Mouse (Mus musculus) neutrophil, adult 5-6 weeks (primary cell): ENCODE measurements around the gene Sbno2. TPM values are rescaled to one million over a fixed set of nuclear protein-coding genes. Genes with fewer than 3 reads are reported as not detected.

Experiments used
- ATAC-seq: fragments of 151-379, 151-347 bp; 2 replicates; pipeline ENCODE4 v1.8.0; 2017; ENCODE audit warnings: mild to moderate bottlenecking, moderate TSS enrichment; ENCODE audit not compliant: insufficient number of reproducible peaks, poor library complexity, low FRiP score, severe bottlenecking; ENCODE audit errors: extremely low read depth
- total RNA-seq: library from RNA; stranded (forward); fragments of 200-1000 nt; gene quantifications from 2 replicates; pipeline ENCODE4 v1.2.3, GENCODE M21; 2017

The Sbno2 gene
- total RNA-seq, 1 experiment from 2014 or later: 238 TPM

DNA sequence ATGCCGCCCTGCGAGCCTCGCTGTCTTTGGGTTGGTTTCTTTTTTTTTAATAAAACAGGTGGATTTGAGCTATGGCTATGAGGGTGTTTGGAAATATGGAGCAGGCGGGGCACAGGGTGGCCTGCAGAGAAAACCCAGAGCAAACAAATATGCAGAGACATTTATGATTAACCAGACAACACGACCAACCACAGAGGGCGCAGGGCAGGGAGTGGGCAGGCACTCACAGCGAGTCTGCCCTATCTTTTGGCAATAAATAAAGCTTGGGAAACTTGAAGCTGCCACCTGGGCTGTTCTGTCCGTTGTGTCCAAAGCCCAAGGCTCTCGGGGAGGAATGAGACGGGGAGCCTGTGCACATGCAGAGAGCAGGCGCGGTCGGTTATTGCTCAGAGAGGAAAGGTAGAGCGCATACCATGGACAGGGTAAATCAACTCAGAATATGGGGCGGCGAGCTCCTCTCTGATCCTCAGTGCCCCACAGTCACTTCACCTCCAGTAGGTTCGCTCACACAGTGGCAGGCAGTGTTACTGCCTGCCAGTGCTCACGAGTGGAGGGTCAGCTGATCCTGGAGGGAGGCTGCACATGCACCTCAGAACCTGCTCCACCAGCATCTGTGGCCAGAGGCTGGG is 25.1 kb upstream of the Sbno2 start:
- no peak for ATAC-seq

GRCm38 (mm10) chr10:80129846-80130245 is 24.5 kb upstream of the Sbno2 start:
- no peak for ATAC-seq

GRCm38 (mm10) chr10:80127920-80128319 is 22.5 kb upstream of the Sbno2 start:
- no peak for ATAC-seq

GRCm38 (mm10) chr10:80123932-80124562 is 18.7 kb upstream of the Sbno2 start:
- ATAC-seq: no peak

DNA sequence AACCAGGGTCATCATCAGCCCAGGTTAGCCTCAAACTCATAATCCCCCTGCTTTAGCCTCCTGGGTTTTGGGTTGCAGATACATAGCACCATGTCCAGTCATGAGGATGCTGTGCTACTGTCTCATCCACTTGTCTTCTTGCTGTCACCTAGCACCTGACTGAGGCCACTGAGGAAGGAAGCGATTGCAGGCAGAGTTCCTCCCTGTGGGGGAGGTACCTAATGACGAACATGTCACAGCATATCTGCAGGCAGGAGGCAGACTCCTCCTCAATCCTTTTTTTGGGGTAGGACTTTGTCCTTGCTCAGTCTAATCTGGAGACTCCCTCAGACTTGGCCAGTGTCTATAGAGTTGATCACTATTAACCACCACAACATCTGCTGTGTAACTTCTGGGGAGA is 16.3 kb upstream of the Sbno2 start:
- ATAC-seq: peak; percentile 76

- no peak for ATAC-seq
Observed at GRCm38 (mm10) chr10:80120146-80120545, 14.8 kb upstream of the Sbno2 start.

DNA sequence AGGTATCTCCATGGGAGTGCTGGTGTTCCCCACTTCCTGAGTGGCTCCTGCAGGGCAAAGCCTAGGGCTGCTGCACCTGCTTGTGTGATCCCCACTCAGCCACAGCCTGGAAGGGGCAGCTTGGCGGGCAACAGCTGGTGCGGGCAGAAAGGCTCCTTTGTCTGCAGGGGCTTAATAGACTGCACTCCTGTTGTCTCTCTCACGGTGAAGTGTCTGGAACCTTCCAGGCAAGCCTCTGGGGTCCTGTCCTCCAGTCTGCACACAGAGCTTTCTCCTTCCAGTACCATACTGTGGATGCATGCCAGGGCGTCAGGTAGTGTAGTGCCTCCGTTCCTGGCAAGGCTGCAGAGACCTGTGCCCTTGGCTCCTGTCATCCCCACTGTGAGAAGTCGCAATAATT is 13.2 kb upstream of the Sbno2 start:
- ATAC-seq: no peak

- ATAC-seq: no peak
Observed at GRCm38 (mm10) chr10:80117736-80118135, 12.4 kb upstream of the Sbno2 start.

GRCm38 (mm10) chr10:80116927-80117691 is 11.7 kb upstream of the Sbno2 start:
- ATAC-seq: no peak

DNA sequence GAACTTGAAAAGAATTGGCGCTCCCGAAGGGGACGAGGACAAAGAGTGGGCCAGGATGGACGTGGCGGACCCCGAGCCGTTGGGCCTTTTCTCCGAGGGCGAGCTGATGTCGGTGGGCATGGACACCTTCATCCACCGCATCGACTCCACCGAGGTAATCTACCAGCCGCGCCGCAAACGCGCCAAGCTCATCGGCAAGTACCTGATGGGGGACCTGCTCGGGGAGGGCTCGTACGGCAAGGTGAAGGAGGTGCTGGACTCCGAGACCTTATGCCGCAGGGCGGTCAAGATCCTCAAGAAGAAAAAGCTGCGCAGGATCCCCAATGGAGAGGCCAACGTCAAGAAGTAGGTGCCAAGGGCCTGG is 11.2 kb upstream of the Sbno2 start:
- no peak for ATAC-seq

DNA sequence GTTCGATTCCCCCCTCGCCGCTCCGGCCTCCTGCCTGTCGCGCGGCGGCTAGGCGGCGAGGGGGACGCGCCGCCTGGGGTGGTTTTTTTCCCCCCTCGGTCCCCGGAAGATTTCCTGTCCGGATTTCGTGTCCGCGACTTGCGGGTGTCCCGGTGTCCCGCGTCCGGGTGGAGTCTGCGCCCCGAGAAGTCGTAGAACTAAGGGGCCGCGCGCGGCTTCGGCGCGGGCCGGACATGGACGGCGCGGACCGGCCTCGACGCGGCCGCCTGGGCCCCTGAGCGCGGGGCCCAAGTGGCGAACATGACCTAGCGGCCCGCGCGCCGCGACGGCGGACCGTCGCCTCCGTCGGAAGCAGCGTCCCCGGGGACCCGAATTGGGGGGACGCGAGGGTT is 10.6 kb upstream of the Sbno2 start:
- no peak for ATAC-seq

GRCm38 (mm10) chr10:80115290-80115943 is 10.0 kb upstream of the Sbno2 start, which contains the start of gene Stk11:
Gene Stk11 (plus strand): TSS chr10:80115803.
- peak; percentile 88 for ATAC-seq

GRCm38 (mm10) chr10:80114341-80115284 is 9.2 kb upstream of the Sbno2 start:
- peak; percentile 35; the same call in 1 of the 2 replicates for ATAC-seq

DNA sequence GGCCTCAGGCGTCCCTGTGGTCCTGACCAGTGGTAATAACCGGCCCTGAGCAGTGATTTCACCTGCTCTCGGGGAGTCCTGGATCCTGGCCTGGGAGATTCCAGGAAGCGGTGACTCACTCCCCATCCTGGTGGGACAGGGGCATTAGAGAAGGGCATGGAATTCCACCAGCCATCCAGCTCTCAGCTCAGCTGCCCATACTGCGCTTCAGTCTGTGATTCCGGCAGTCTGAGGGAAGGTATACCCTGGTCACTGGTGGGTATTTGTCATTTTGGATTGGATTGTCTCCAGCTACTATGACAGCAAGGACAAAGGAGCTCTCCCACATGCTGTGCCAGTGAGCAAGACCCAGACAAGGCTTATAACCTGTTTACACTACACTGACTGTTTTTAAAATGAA is 2.3 kb upstream of the Sbno2 start:
- ATAC-seq: no peak

DNA sequence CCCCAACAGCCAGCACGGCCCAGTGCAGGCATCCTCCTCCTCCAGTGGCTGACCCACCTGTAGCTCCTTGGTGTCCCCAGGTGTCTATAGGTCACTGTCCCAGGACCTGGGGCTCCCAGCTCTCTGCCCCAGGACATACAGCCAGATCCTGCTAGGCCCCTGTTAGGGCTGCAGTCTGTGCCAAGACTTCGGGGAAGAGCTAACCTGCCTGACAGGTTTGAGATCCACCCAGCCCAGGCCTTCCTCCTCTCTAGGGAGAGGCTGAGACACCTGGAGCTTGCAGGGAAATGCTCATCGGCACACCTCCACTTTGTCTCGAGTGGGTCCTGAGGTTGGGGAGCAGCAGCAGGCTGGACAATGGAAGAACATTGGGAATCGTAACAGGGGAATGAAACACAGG is 555 bp upstream of the Sbno2 start:
- no peak for ATAC-seq

GRCm38 (mm10) chr10:80104181-80104580 is 1.2 kb downstream of the Sbno2 start:
- ATAC-seq: no peak

- ATAC-seq: no peak
Observed at GRCm38 (mm10) chr10:80103032-80103431, 2.3 kb downstream of the Sbno2 start.

DNA sequence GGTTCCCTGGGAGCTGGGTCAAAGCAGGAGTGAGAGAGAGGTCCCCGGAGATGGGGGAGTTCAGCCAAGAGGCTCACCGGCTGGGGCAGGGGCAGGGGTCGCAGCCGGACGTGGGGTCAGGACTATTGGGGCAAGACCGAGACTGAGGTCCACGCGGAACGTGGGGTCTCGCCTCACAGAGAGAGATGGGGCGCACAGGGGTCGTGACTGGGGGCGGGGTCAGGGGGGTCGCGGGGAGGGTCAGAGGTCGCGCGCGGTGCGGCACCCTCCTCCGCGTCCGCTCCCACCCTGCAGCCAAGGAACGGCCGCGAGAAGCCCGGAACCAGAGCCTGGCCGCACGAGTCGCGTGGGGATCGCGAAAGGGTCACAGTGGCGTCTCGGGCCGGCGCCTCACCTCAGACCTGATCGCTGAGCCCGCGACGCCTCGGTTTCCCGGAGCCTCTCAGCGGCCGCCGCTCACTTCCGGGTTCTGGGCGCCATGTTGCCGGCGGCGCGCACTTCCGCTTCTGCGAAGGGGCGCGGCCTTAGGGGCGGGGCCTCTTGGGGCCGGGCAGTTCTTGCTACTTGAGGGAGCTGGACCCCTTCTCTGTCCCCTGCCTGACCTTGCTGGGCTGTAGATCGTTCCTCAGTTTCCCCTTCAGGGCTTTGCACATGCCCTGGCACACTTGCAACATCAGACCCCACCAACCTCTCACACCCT is 3.0 kb downstream of the Sbno2 start:
- peak; percentile 74 for ATAC-seq
